Mouse (Mus musculus) erythroblast, embryonic 14.5 days (primary cell): Measurements from ENCODE around the gene 4933428G20Rik.

Source experiments
- GATA1 ChIP-seq: IDR thresholded peaks from 2 replicates; pipeline ENCODE4 v1.6.1; 2012; ENCODE audit warnings: low read length, inconsistent platforms, mixed read lengths
- TAL1 ChIP-seq: IDR thresholded peaks from 3 replicates; pipeline ENCODE4 v1.6.1; 2012; ENCODE audit warnings: low read length, inconsistent platforms, mixed read lengths

- TF ChIP-seq TAL1 = no peak
- no peak for TF ChIP-seq GATA1
Measured at GRCm38 (mm10) chr11:97530961-97531360, 30.8 kb upstream of the 4933428G20Rik start.
